Mouse (Mus musculus): ENCODE results near the gene Anxa7. TPM values are rescaled to one million over a fixed set of nuclear protein-coding genes. Genes with fewer than 3 reads are reported as not detected.

Anxa7 gene
- polyA plus RNA-seq, 1 experiment from 2014 or later = 12.2 TPM

GRCm38 (mm10) chr14:20429833-20430232 lies 50.1 kb downstream of the Anxa7 start:
- H3K4me2 ChIP-seq (replicated peaks) = no peak overlapping the region
- no peaks in the 10 kb centered on the region for H3K27me3 ChIP-seq
- no peak for ATAC-seq (ENCODE audit: low FRiP score, low read depth)
- no peaks in the 10 kb centered on the region for H3K9me3 ChIP-seq
- H3K36me3 ChIP-seq = no peaks in the 10 kb centered on the region
- no peak overlapping the region for H3K4me3 ChIP-seq
- no peak overlapping the region for H3K9ac ChIP-seq (replicated peaks)
- WGBS = 72% methylated on average over 1 of the region's 1 CpGs
- H3K27ac ChIP-seq (replicated peaks) = no peak overlapping the region
- peaks cover 3% of the 10 kb centered on the region; the same call in 1 of the 2 replicates for H3K4me1 ChIP-seq

DNA sequence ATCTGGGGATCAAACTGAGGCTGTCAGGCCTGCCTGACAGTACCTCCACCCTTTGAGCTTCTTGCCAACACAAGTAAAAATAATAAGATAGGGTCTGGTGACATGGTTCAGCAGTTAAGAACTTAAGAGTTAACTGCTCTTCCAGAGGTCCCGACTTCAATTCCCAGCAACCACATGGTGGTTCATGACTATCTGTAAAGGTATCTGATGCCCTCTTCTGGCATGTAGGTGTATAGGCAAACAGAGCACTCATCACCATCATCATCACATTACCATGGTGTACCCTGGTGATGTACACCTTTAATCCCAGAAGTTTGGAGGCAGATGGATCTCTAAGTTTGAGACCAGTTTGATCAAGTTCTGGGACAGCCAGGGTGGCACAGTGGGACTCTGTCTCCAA lies 51.3 kb downstream of the Anxa7 start:
- 30% methylated on average over 1 of the region's 1 CpGs for WGBS
- no peaks in the 10 kb centered on the region for H3K27me3 ChIP-seq

GRCm38 (mm10) chr14:20423046-20423445 lies 56.9 kb downstream of the Anxa7 start:
- no peaks in the 10 kb centered on the region for H3K9me3 ChIP-seq
- H3K4me3 ChIP-seq = no peak overlapping the region
- 91% methylated on average over 6 of the region's 6 CpGs for WGBS
- ATAC-seq (ENCODE audit: low FRiP score, low read depth) = no peak
- no peak overlapping the region for H3K4me2 ChIP-seq (replicated peaks)
- no peak overlapping the region for H3K9ac ChIP-seq (replicated peaks)
- no peak overlapping the region for H3K27ac ChIP-seq (replicated peaks)
- peaks cover 3% of the 10 kb centered on the region; the same call in 1 of the 2 replicates for H3K4me1 ChIP-seq
- no peaks in the 10 kb centered on the region for H3K27me3 ChIP-seq
- H3K36me3 ChIP-seq = no peaks in the 10 kb centered on the region

More for the DNA sequence above, 51.3 kb downstream of the Anxa7 start:
- Histone ChIP-seq H3K4me2 (replicated peaks) (no peak overlapping the region), H3K36me3 (no peaks in the 10 kb centered on the region), H3K4me1 (peaks cover 3% of the 10 kb centered on the region; the same call in 1 of the 2 replicates), H3K9ac (replicated peaks) (no peak overlapping the region), H3K9me3 (no peaks in the 10 kb centered on the region), H3K4me3 (no peak overlapping the region), H3K27ac (replicated peaks) (no peak overlapping the region)
- ATAC-seq (ENCODE audit: low FRiP score, low read depth) = no peak

GRCm38 (mm10) chr14:20422257-20422656 lies 57.7 kb downstream of the Anxa7 start:
- no peak overlapping the region for H3K4me2 ChIP-seq (replicated peaks)
- no peak overlapping the region for H3K9ac ChIP-seq (replicated peaks)
- no peak overlapping the region for H3K4me3 ChIP-seq
- no peaks in the 10 kb centered on the region for H3K27me3 ChIP-seq
- ATAC-seq (ENCODE audit: low FRiP score, low read depth) = no peak
- H3K9me3 ChIP-seq = no peaks in the 10 kb centered on the region
- no peak overlapping the region for H3K27ac ChIP-seq (replicated peaks)
- peaks cover 3% of the 10 kb centered on the region; the same call in 1 of the 2 replicates for H3K4me1 ChIP-seq
- no peaks in the 10 kb centered on the region for H3K36me3 ChIP-seq
- WGBS = 77% methylated on average over 7 of the region's 7 CpGs

Other genes starting within 250 kb of the Anxa7 start
- gene Kcnk16, start 210.9 kb downstream of the Anxa7 start, polyA plus RNA-seq (2016; fragmentation: Nextera tagmentation; extraction: Ambion mirVana) = not detected in 2 replicates
- 14.5 and 16.0 TPM in 2 replicates for gene Nudt13, start 185.4 kb downstream of the Anxa7 start, polyA plus RNA-seq (2016; fragmentation: Nextera tagmentation; extraction: Ambion mirVana)
- 61.8 and 62.6 TPM in 2 replicates for gene Ecd, start 132.0 kb downstream of the Anxa7 start, polyA plus RNA-seq (2016; fragmentation: Nextera tagmentation; extraction: Ambion mirVana)
- gene Fam149b, start 132.0 kb downstream of the Anxa7 start, polyA plus RNA-seq (2016; fragmentation: Nextera tagmentation; extraction: Ambion mirVana) = 56.1 and 60.1 TPM in 2 replicates
- 221 and 224 TPM in 2 replicates for gene Dnajc9, start 91.2 kb downstream of the Anxa7 start, polyA plus RNA-seq (2016; fragmentation: Nextera tagmentation; extraction: Ambion mirVana)
- 58.8 and 66.6 TPM in 2 replicates for gene Mrps16, start 86.5 kb downstream of the Anxa7 start, polyA plus RNA-seq (2016; fragmentation: Nextera tagmentation; extraction: Ambion mirVana)
- gene Cfap70, start 27.9 kb downstream of the Anxa7 start, polyA plus RNA-seq (2016; fragmentation: Nextera tagmentation; extraction: Ambion mirVana) = 0.34 and 1.4 TPM in 2 replicates
- 0.84 and 0.89 TPM in 2 replicates for gene Mss51, start 16.8 kb upstream of the Anxa7 start, polyA plus RNA-seq (2016; fragmentation: Nextera tagmentation; extraction: Ambion mirVana)
- 66.2 and 68.8 TPM in 2 replicates for gene Ppp3cb, start 66.4 kb upstream of the Anxa7 start, polyA plus RNA-seq (2016; fragmentation: Nextera tagmentation; extraction: Ambion mirVana)
- 16.6 and 18.6 TPM in 2 replicates for gene Usp54, start 160.9 kb upstream of the Anxa7 start, polyA plus RNA-seq (2016; fragmentation: Nextera tagmentation; extraction: Ambion mirVana)
- 0.14 TPM in 1 of 2 replicates, not detected in the other for gene Myoz1, start 176.4 kb upstream of the Anxa7 start, polyA plus RNA-seq (2016; fragmentation: Nextera tagmentation; extraction: Ambion mirVana)
- gene Synpo2l, start 188.2 kb upstream of the Anxa7 start, polyA plus RNA-seq (2016; fragmentation: Nextera tagmentation; extraction: Ambion mirVana) = 0.24 and 0.43 TPM in 2 replicates
- 97.5 and 99.5 TPM in 2 replicates for gene Sec24c, start 194.2 kb upstream of the Anxa7 start, polyA plus RNA-seq (2016; fragmentation: Nextera tagmentation; extraction: Ambion mirVana)
- 26.8 and 27.0 TPM in 2 replicates for gene Fut11, start 214.8 kb upstream of the Anxa7 start, polyA plus RNA-seq (2016; fragmentation: Nextera tagmentation; extraction: Ambion mirVana)
- gene Chchd1, start 222.9 kb upstream of the Anxa7 start, polyA plus RNA-seq (2016; fragmentation: Nextera tagmentation; extraction: Ambion mirVana) = 225 and 253 TPM in 2 replicates
- gene Zswim8, start 227.4 kb upstream of the Anxa7 start, polyA plus RNA-seq (2016; fragmentation: Nextera tagmentation; extraction: Ambion mirVana) = 47.6 and 48.9 TPM in 2 replicates

All from midbrain, embryonic 12.5 days (tissue).